Mouse (Mus musculus) CH12.LX (cell line): ENCODE results near the gene Cnpy4. TPM values are rescaled to one million over a fixed set of nuclear protein-coding genes. Genes with fewer than 3 reads are reported as not detected.
A peak's percentile ranks its signal among the peaks of the same experiment; 100 is the strongest.

Source experiments
- DNase-seq: peaks from one replicate; pipeline ENCODE4 v3.0.0-alpha.2; 2013; ENCODE audit errors: extremely low read depth
- H3K27ac ChIP-seq: 2 replicates; pipeline ENCODE4 v1.5.1; 2012; ENCODE audit warnings: low read depth, mild to moderate bottlenecking, control low read depth, moderate library complexity; ENCODE audit not compliant: insufficient read depth
- H3K27me3 ChIP-seq: replicated peaks from 2 replicates; pipeline ENCODE3; 2012; ENCODE audit warnings: inconsistent platforms
- H3K36me3 ChIP-seq, 2 experiments: replicated peaks in 1 of 2; 2 replicates each; pipeline versions ENCODE3 to v1.6.1; 2012; ENCODE audit warnings: inconsistent platforms in 1 of 2, low read length in 1 of 2, mild to moderate bottlenecking in 1 of 2, mixed read lengths in 1 of 2, moderate library complexity in 1 of 2; ENCODE audit not compliant: control insufficient read depth in 1 of 2, insufficient read depth in 1 of 2
- H3K4me1 ChIP-seq, 2 experiments: 2 replicates each; pipeline ENCODE4 v1.6.1; 2012; ENCODE audit warnings: inconsistent platforms in 1 of 2, moderate library complexity in 1 of 2; ENCODE audit not compliant: insufficient read depth in 2 of 2, control insufficient read depth in 1 of 2
- H3K4me2 ChIP-seq: 2 replicates; pipeline ENCODE4 v1.6.1; 2012; ENCODE audit warnings: low read depth, mild to moderate bottlenecking, control low read depth; ENCODE audit not compliant: poor library complexity, insufficient read depth, severe bottlenecking
- H3K4me3 ChIP-seq, 3 experiments: fragments of 150-350 bp in 1 of 3; sonication (generic) in 1 of 3; replicated peaks in 1 of 3; 2 replicates each; pipeline versions ENCODE3 to v1.5.1; 2011 to 2012; ENCODE audit warnings: low read depth in 2 of 3, low read length in 2 of 3, mild to moderate bottlenecking in 2 of 3, moderate library complexity in 2 of 3, control low read depth in 1 of 3, improper control_type of control experiment in 1 of 3, inconsistent platforms in 1 of 3, mixed read lengths in 1 of 3; ENCODE audit not compliant: poor library complexity in 1 of 3
- H3K79me2 ChIP-seq: replicated peaks from 2 replicates; pipeline ENCODE4 v1.6.1; 2012; ENCODE audit warnings: mild to moderate bottlenecking, moderate library complexity; ENCODE audit not compliant: control insufficient read depth, poor library complexity, insufficient read depth, severe bottlenecking; ENCODE audit errors: extremely low read depth
- H3K9ac ChIP-seq: 2 replicates; pipeline ENCODE4 v1.6.1; 2012; ENCODE audit warnings: low read depth, mild to moderate bottlenecking, control low read depth, moderate library complexity; ENCODE audit not compliant: insufficient read depth
- H3K9me3 ChIP-seq: replicated peaks from 2 replicates; pipeline ENCODE3; 2012; ENCODE audit warnings: low read length, inconsistent platforms, mixed read lengths
- CHD2 ChIP-seq: IDR thresholded peaks from 2 replicates; pipeline ENCODE4 v1.6.1; 2011; ENCODE audit warnings: low read length, improper control_type of control experiment
- CTCF ChIP-seq, 2 experiments: IDR thresholded peaks in 1 of 2; conservative IDR thresholded peaks in 1 of 2; 2 replicates each; pipeline ENCODE4 v1.5.1; 2011 to 2012; ENCODE audit warnings: low read depth in 2 of 2, low read length in 2 of 2, improper control_type of control experiment in 1 of 2, inconsistent platforms in 1 of 2, mild to moderate bottlenecking in 1 of 2, moderate library complexity in 1 of 2
- E2F4 ChIP-seq: IDR thresholded peaks from 2 replicates; pipeline ENCODE4 v1.6.1; 2011; ENCODE audit warnings: low read depth, low read length, improper control_type of control experiment; ENCODE audit not compliant: insufficient replicate concordance
- ETS1 ChIP-seq: conservative IDR thresholded peaks from 2 replicates; pipeline ENCODE4 v1.6.1; 2012; ENCODE audit warnings: low read depth, mild to moderate bottlenecking, inconsistent platforms, low read length, improper control_type of control experiment, moderate library complexity
- GABPA ChIP-seq: IDR thresholded peaks from 2 replicates; pipeline ENCODE4 v1.6.1; 2012; ENCODE audit warnings: low read depth, low read length, improper control_type of control experiment, inconsistent platforms; ENCODE audit not compliant: insufficient replicate concordance
- HCFC1 ChIP-seq: IDR thresholded peaks from 2 replicates; pipeline ENCODE4 v1.6.1; 2012; ENCODE audit warnings: low read depth, mild to moderate bottlenecking, inconsistent platforms, low read length, improper control_type of control experiment
- IRF4 ChIP-seq: IDR thresholded peaks from 2 replicates; pipeline ENCODE4 v1.6.1; 2014; ENCODE audit warnings: low read depth, mild to moderate bottlenecking, inconsistent platforms, low read length, improper control_type of control experiment
- JUND ChIP-seq: conservative IDR thresholded peaks from 2 replicates; pipeline ENCODE4 v1.6.1; 2011; ENCODE audit warnings: low read depth, low read length, improper control_type of control experiment
- MAX ChIP-seq: IDR thresholded peaks from 2 replicates; pipeline ENCODE4 v1.6.1; 2011; ENCODE audit warnings: low read length, improper control_type of control experiment
- MAZ ChIP-seq: IDR thresholded peaks from 2 replicates; pipeline ENCODE4 v1.6.1; 2012; ENCODE audit warnings: low read depth, mild to moderate bottlenecking, inconsistent platforms, low read length, improper control_type of control experiment, moderate library complexity
- MEF2A ChIP-seq: IDR thresholded peaks from 2 replicates; pipeline ENCODE4 v1.6.1; 2014; ENCODE audit warnings: low read depth, mild to moderate bottlenecking, inconsistent platforms, low read length, improper control_type of control experiment, borderline replicate concordance
- MXI1 ChIP-seq: IDR thresholded peaks from 2 replicates; pipeline ENCODE4 v1.6.1; 2011; ENCODE audit warnings: mild to moderate bottlenecking, low read depth, low read length, improper control_type of control experiment
- POLR2A ChIP-seq: IDR thresholded peaks from 2 replicates; pipeline ENCODE4 v1.6.1; 2011; ENCODE audit warnings: low read depth, mild to moderate bottlenecking, improper control_type of control experiment, low read length
- POLR2AphosphoS2 ChIP-seq: IDR thresholded peaks from 2 replicates; pipeline ENCODE4 v1.6.1; 2011; ENCODE audit warnings: low read depth, low read length, improper control_type of control experiment
- SIN3A ChIP-seq: IDR thresholded peaks from 2 replicates; pipeline ENCODE4 v1.6.1; 2012; ENCODE audit warnings: low read length, improper control_type of control experiment, inconsistent platforms
- TCF12 ChIP-seq: IDR thresholded peaks from 2 replicates; pipeline ENCODE4 v1.6.1; 2014; ENCODE audit warnings: low read depth, mild to moderate bottlenecking, inconsistent platforms, low read length, improper control_type of control experiment
- USF1 ChIP-seq: IDR thresholded peaks from 2 replicates; pipeline ENCODE4 v1.6.1; 2014; ENCODE audit warnings: low read depth, mild to moderate bottlenecking, inconsistent platforms, low read length, improper control_type of control experiment
- USF2 ChIP-seq: conservative IDR thresholded peaks from 2 replicates; pipeline ENCODE4 v1.6.1; 2011; ENCODE audit warnings: low read depth, low read length, improper control_type of control experiment
- ZKSCAN1 ChIP-seq: IDR thresholded peaks from 2 replicates; pipeline ENCODE4 v1.6.1; 2012; ENCODE audit warnings: low read depth, inconsistent platforms, low read length, improper control_type of control experiment, borderline replicate concordance
- ZMIZ1 ChIP-seq: IDR thresholded peaks from 2 replicates; pipeline ENCODE4 v1.6.1; 2012; ENCODE audit warnings: low read depth, mild to moderate bottlenecking, inconsistent platforms, low read length, improper control_type of control experiment
- ZNF384 ChIP-seq: IDR thresholded peaks from 2 replicates; pipeline ENCODE4 v1.6.1; 2012; ENCODE audit warnings: low read depth, low read length, improper control_type of control experiment, inconsistent platforms
- dilution Hi-C: fragments of 300-500 bp; cut with MboI; formaldehyde crosslinking; loops from 2 replicates; pipeline ENCODE4 v1.14.3; 2020; ENCODE audit warnings: low sequenced_read_pairs; ENCODE audit not compliant: extremely low pct_unique_long_range_greater_than_20kb, extremely low pct_ligation_motif_present
- in situ Hi-C: fragments of 300-500 bp; cut with MboI; formaldehyde crosslinking; loops from 3 replicates; pipeline ENCODE4 v1.14.3; 2019; ENCODE audit warnings: low sequenced_read_pairs, low pct_ligation_motif_present, low pct_unique_long_range_greater_than_20kb, mixed read lengths
- polyA plus RNA-seq: library from polyadenylated mRNA; unstranded; fragments of >175 nt; gene quantifications from 2 replicates; pipeline ENCODE4 v1.2.1, GENCODE M21; 2012; ENCODE audit warnings: low read depth; ENCODE audit not compliant: insufficient read length
- total RNA-seq, 2 experiments: library from RNA; depleted of rRNA; stranded (reverse); fragments of 300-350 nt in 1 of 2; fragments of >200 nt in 1 of 2; gene quantifications; 2 replicates each; pipeline ENCODE4 v1.2.3; 2012 to 2014

Gene Cnpy4
- total and polyA plus RNA-seq, 3 experiments, result 19.2 to 24.9 (median 21.6) TPM

- peak; percentile 94 for TF ChIP-seq HCFC1
- no peak for TF ChIP-seq USF1
- TF ChIP-seq POLR2AphosphoS2, result peak; percentile 93
- TF ChIP-seq SIN3A, result peak; percentile 89
- peak; percentile 34; the same call in 1 of the 2 replicates for TF ChIP-seq CHD2
- TF ChIP-seq ZKSCAN1, result no peak
- no peak for TF ChIP-seq CTCF (conservative IDR thresholded peaks at IDR 0.05 in 1 of 2, IDR thresholded peaks at IDR 0.05 in 1 of 2; ENCODE audit: low read depth in 2 of 2, low read length in 2 of 2)
- peak; percentile 94 for TF ChIP-seq MAZ
- TF ChIP-seq JUND, result no peak
- peak; percentile 56; the same call in 1 of the 2 replicates for TF ChIP-seq E2F4
Observed at GRCm38 (mm10) chr5:138160842-138161665, 26.2 kb upstream of the Cnpy4 start, which contains the start of gene Cops6 (continued).

- H3K36me3 ChIP-seq, result peaks cover 56 to 60% of the 10 kb centered on the region in 2 experiments
Observed at GRCm38 (mm10) chr5:138163046-138163445, 24.2 kb upstream of the Cnpy4 start.

DNA sequence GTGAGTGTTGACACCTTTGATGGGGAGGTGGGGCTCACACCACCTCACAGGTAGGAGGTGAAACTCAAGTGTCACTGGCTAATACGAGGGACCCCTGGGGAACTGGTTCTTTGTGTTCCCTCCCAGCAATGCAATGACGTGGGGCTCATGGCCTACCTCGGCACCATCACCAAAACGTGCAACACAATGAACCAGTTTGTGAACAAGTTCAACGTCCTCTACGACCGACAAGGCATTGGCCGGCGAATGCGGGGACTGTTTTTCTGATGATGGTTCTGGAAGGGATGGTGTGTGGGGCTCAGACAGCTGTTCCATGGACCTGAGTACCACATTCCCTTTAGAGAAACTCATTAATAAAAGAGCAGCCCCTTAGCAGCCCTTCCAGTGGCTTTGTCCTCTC lies 23.7 kb upstream of the Cnpy4 start:
- no peak overlapping the region for H3K4me2 ChIP-seq
- H3K79me2 ChIP-seq, result peaks cover 13% of the 10 kb centered on the region
- H3K9ac ChIP-seq, result no peak overlapping the region
- H3K9me3 ChIP-seq, result no peaks in the 10 kb centered on the region
- TF ChIP-seq TCF12 (no peak), MEF2A (no peak), POLR2AphosphoS2 (peak; percentile 56; the same call in 1 of the 2 replicates), ZMIZ1 (peak; percentile 20)
- H3K36me3 ChIP-seq, result peaks cover 60 to 66% of the 10 kb centered on the region in 2 experiments
- peaks cover 0 to 22% of the 10 kb centered on the region in 2 experiments; a peak in 2 of 4 replicates for H3K4me1 ChIP-seq
- dilution Hi-C loops (no loop called here), in situ Hi-C loops (loop anchor here (5.0 kb wide), 1 partner anchor 56 kb away; no protein-coding TSS in a partner anchor)
- no peak overlapping the region for H3K27ac ChIP-seq
- H3K4me3 ChIP-seq, result no peak overlapping the region
- DNase-seq, result no peak
- H3K27me3 ChIP-seq, result no peaks in the 10 kb centered on the region

More at GRCm38 (mm10) chr5:138163046-138163445, 24.2 kb upstream of the Cnpy4 start:
- in situ Hi-C loops, result loop anchor here (5.0 kb wide), 1 partner anchor 56 kb away; no protein-coding TSS in a partner anchor
- TF ChIP-seq MXI1, result no peak
- no peak for TF ChIP-seq IRF4
- no peak for TF ChIP-seq MAX
- no peak for TF ChIP-seq ZNF384
- no peak for TF ChIP-seq ETS1
- no peak for TF ChIP-seq JUND
- no peak for TF ChIP-seq TCF12
- no peak for TF ChIP-seq E2F4
- TF ChIP-seq POLR2A, result no peak
- TF ChIP-seq HCFC1, result no peak
- TF ChIP-seq USF2, result no peak
- no peak for TF ChIP-seq GABPA
- TF ChIP-seq, all 38 proteins: peak for 0
- H3K4me1 ChIP-seq, result peaks cover 0 to 22% of the 10 kb centered on the region in 2 experiments; a peak in 2 of 4 replicates
- no peak overlapping the region for H3K9ac ChIP-seq
- no peak for DNase-seq
- no peaks in the 10 kb centered on the region for H3K27me3 ChIP-seq
- H3K4me2 ChIP-seq, result no peak overlapping the region
- dilution Hi-C loops, result no loop called here
- H3K79me2 ChIP-seq, result peaks cover 10% of the 10 kb centered on the region
- no peaks in the 10 kb centered on the region for H3K9me3 ChIP-seq
- no peak overlapping the region for H3K4me3 ChIP-seq
- H3K27ac ChIP-seq, result no peak overlapping the region
